Mouse (Mus musculus) erythroid progenitor cell, adult 5-6 weeks (primary cell): Measurements from ENCODE around the gene Fst. TPM values are rescaled to one million over a fixed set of nuclear protein-coding genes. Genes with fewer than 3 reads are reported as not detected.

Experiments used
- ATAC-seq: replicated peaks from 2 replicates; pipeline ENCODE4 v1.8.0; 2016; ENCODE audit warnings: moderate number of reproducible peaks, mild to moderate bottlenecking, moderate TSS enrichment, inconsistent platforms; ENCODE audit not compliant: poor library complexity, low FRiP score, severe bottlenecking
- total RNA-seq, 2 experiments: library from RNA; stranded (forward) in 1 of 2; stranded (reverse) in 1 of 2; fragments of 150-400 nt in 1 of 2; fragments of 186-747, 209-891 nt in 1 of 2; gene quantifications; 2 replicates each; pipeline versions ENCODE4 v1.2.3 to v1.2.4; 2015 to 2017; ENCODE audit warnings: low replicate concordance in 2 of 2

The Fst gene
- total RNA-seq, 2 experiments from 2014 or later, result not detected

DNA sequence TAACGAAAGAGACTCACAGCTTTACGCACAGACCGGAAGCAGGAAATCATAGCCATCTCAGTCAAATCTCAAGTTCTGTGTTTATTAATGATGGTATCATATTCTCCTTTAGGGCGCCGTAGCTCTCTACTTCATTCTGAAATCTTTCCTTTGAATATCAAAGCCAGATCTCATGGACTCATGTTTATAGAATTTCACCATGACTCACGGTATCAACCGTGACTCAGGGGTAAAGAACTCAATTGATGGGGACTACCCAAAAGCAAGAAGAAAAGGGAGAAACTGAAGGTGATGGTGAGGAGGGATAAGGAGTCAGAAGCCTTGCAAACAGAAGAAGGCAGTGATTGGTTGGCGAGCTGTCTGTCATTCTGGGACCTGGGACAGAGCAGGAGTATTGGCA is 38.5 kb downstream of the Fst start:
- no peak for ATAC-seq

DNA sequence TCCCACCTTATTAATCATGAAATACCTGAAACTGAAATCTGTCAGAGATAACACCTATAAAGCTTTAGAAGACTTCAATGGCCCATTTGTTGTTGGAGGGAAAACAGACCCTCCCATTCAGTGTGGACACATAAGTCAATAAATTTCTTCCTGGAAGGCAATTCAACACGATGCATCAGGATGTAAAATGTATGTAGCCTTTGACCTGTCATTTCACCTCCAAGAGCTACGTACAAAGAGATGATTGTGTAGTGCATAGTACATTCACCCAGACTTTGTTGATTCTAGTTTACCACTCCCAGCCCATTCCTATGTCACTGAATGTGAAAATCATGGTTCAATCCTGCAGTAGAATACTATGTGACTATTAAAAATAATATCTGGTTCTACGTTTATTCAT is 39.4 kb downstream of the Fst start:
- no peak for ATAC-seq

DNA sequence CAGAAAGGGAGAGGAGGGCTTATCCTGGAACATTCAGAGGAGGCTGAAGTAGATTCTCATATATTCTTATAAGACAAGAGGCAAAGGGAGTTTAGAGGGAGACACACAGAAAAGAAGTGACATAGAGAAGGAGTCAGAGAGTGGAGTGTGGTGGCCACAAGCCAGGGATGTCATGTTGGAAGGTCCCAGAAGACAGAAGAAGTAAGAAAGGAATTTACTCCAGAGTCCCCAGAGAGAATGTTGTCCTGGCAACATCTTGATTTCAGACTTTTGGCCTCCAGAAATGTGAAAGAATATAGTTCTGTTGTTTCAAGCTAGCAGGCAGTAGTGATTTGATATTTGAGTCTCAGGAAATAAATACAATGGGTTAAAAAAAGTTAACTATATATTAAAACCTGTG is 46.4 kb downstream of the Fst start:
- no peak for ATAC-seq

DNA sequence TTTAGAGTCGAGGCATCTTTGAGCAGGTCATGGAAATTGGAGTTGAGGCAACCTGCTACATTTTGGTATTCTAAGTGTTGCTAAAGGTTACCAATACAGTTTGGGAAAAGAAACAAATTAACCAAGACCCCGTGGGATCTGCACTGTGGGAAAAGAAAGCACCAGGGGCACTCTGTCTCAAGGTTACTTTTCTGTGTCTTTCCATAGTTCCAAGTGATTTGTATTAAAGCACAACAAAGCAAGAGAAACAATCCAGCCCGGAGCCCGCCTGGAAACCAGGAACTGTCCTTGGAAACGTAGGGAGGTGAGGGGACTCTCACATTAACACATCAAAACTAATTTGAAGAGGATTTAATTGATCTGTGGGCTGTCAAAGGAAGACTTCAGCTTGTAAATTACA is 51.9 kb downstream of the Fst start:
- ATAC-seq, result no peak

DNA sequence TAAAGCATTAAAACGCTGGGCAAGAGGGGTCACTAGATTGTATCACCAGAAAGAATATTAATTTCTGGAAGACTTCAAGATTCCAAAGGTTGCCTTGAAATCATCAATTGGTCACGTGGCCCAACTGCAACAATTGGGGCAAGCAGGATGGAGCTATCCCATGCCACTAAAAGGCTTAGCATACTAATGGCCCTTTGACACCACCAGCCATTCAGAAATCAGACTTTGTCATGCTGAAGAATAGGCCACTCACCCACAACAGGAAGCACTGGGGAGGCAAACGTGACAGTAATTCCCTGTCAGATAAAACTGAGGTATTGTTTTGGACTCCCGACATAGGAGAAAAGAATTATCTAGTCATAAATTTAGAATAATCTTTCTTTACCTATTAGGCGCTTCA is 52.3 kb downstream of the Fst start:
- no peak for ATAC-seq

DNA sequence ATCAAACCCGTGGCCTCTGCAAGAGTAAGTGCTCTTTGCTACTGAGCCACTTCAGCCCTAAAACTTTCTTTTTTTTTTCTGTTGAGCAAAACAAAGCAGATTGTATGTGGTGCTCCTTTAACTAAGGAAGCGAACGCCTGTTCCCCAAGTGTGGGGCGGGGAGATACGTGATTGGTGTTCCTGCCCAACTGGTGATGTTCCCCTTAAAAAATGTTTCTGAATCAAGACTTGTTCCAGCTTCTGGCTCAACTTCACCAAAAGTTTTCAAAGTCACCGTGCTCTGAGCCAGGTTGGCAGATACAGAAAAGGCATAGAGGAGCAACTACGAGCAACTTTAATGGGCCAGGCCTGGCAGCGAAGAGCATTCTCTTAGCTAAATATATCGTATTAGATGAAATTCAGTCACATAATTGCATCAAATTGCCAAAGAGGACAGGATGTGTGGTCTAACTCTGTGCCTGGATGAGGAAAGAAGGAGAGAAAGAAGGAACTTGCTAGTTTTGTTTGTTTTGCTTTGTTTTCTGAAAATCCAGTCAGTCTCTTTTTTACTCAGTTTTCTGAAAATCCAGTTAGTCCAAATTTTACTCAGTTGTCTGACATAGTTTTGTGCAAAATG is 53.5 kb downstream of the Fst start:
- no peak for ATAC-seq

Other genes starting within 250 kb of the Fst start
- 66.7 and 118 TPM in 2 replicates for gene Ndufs4, start 70.7 kb downstream of the Fst start, total RNA-seq (2015; ENCODE audit: low replicate concordance)
- 25.3 and 29.1 TPM in 2 replicates for gene Ndufs4, start 70.7 kb downstream of the Fst start, total RNA-seq (2017; ENCODE audit: low replicate concordance)